Mouse (Mus musculus): ENCODE measurements around the gene Smc2. TPM values are rescaled to one million over a fixed set of nuclear protein-coding genes. Genes with fewer than 3 reads are reported as not detected.
A peak's percentile ranks its signal among the peaks of the same experiment; 100 is the strongest.
"Not testable (repeated sequence)": the region's sequence is repeated elsewhere in the genome, so short reads cannot be mapped to it uniquely, and the experiment has no call there.

Gene Smc2
- polyA plus RNA-seq (2012; rRNA removed), result 0.84 and 1.1 TPM in 2 replicates

DNA sequence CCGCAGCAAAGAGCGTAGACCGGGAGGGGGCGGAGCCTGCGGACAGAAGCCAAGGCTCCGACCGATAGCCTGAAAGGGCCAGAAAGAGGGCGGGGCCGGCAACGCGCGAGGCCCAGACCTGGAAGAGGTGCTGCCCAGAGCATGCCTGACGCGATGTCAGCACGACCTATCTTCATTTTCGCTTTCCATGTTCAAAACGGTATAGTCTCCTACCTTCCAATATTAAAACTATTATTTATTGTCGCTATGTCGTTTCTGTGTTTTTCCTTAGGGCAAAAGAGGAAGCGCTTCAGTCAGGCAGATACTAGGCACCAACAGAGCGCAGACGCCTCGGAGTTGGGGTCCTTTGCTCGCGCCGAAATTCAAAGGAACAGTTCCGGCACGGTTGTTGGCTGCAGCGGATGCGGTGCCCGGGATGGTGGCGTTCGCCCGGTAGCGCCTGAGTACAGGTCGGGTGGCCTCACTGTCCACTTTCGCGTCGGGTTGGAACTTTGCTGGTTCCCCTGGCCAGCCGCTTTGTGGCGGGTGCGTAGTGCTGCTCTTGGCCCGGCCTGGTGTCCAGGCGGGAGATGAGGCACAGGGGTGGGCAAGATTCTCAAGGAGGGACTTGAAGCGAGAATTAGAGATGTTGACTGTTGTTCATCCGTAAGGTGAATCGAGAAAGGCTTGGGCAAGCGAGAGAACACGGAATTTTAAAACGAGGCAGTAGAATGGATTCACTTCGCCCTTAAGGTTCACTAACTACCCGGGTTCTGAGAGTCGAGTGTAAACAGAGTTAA is at the start of gene Smc2:
Gene Smc2 (plus strand): TSS at position 358 of the 779 bp plus-strand sequence.
- WGBS, result under 1% methylated on average over 53 of the region's 53 CpGs
- H3K4me3 ChIP-seq (ENCODE audit: insufficient read depth, low read depth, low read length), result peak within 1 kb of the TSS; percentile 66
- DNase-seq, result peak; percentile 96
- no peaks in the 10 kb centered on the region for H3K36me3 ChIP-seq (ENCODE audit: control insufficient read depth, insufficient read depth, low read length)
- H3K27ac ChIP-seq (ENCODE audit: insufficient read depth, low read depth, low read length), result peak within 1 kb of the TSS; percentile 92
- no peaks in the 10 kb centered on the region for H3K27me3 ChIP-seq (replicated peaks; ENCODE audit: control insufficient read depth, insufficient read depth, low read length)
- peaks cover 4% of the 10 kb centered on the region; the same call in 1 of the 2 replicates for H3K4me1 ChIP-seq (ENCODE audit: control insufficient read depth, insufficient read depth, low read length)
- TF ChIP-seq CTCF (conservative IDR thresholded peaks at IDR 0.05; ENCODE audit: insufficient read depth, insufficient read length, low read depth, low read length) (no peak), POLR2A (IDR thresholded peaks at IDR 0.05; ENCODE audit: low read depth, low read length) (no peak)

GRCm38 (mm10) chr4:52411587-52411986 is 27.5 kb upstream of the Smc2 start:
- TF ChIP-seq POLR2A (IDR thresholded peaks at IDR 0.05; ENCODE audit: low read depth, low read length), result no peak
- no peak for TF ChIP-seq CTCF (conservative IDR thresholded peaks at IDR 0.05; ENCODE audit: insufficient read depth, insufficient read length, low read depth, low read length)
- no peak overlapping the region for H3K4me3 ChIP-seq (ENCODE audit: insufficient read depth, low read depth, low read length)
- H3K4me1 ChIP-seq (ENCODE audit: control insufficient read depth, insufficient read depth, low read length), result no peaks in the 10 kb centered on the region
- WGBS, result 84% methylated on average over 2 of the region's 2 CpGs
- no peak overlapping the region for H3K27ac ChIP-seq (ENCODE audit: insufficient read depth, low read depth, low read length)
- no peak for DNase-seq
- no peaks in the 10 kb centered on the region for H3K36me3 ChIP-seq (ENCODE audit: control insufficient read depth, insufficient read depth, low read length)
- H3K27me3 ChIP-seq (replicated peaks; ENCODE audit: control insufficient read depth, insufficient read depth, low read length), result no peaks in the 10 kb centered on the region

DNA sequence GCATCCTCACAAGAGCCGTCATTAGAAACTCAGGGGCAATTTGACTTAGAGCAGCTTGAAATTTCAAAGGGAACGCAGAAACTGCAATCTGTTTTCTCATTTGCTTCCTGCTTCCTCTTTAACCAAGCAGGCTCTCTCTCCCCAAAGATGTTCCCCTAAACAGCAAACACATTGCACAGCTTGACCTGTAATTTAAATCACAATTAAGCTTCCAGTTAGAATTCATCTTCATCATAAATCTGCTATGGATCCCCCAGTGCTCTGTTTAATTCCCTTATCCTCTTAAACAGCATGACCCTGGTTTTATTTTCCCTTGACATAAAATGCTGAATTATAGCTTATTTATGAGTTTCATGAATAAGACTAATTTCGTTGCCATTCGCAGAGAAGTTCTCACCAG is 15.4 kb upstream of the Smc2 start:
- TF ChIP-seq POLR2A (IDR thresholded peaks at IDR 0.05; ENCODE audit: low read depth, low read length) (no peak), CTCF (conservative IDR thresholded peaks at IDR 0.05; ENCODE audit: insufficient read depth, insufficient read length, low read depth, low read length) (no peak)
- H3K4me1 ChIP-seq (ENCODE audit: control insufficient read depth, insufficient read depth, low read length), result no peaks in the 10 kb centered on the region
- H3K27ac ChIP-seq (ENCODE audit: insufficient read depth, low read depth, low read length), result no peak overlapping the region
- 42% methylated on average over 4 of the region's 4 CpGs for whole genome bisulfite sequencing
- no peak for DNase-seq
- H3K27me3 ChIP-seq (replicated peaks; ENCODE audit: control insufficient read depth, insufficient read depth, low read length), result no peaks in the 10 kb centered on the region
- H3K4me3 ChIP-seq (ENCODE audit: insufficient read depth, low read depth, low read length), result no peak overlapping the region
- no peaks in the 10 kb centered on the region for H3K36me3 ChIP-seq (ENCODE audit: control insufficient read depth, insufficient read depth, low read length)

DNA sequence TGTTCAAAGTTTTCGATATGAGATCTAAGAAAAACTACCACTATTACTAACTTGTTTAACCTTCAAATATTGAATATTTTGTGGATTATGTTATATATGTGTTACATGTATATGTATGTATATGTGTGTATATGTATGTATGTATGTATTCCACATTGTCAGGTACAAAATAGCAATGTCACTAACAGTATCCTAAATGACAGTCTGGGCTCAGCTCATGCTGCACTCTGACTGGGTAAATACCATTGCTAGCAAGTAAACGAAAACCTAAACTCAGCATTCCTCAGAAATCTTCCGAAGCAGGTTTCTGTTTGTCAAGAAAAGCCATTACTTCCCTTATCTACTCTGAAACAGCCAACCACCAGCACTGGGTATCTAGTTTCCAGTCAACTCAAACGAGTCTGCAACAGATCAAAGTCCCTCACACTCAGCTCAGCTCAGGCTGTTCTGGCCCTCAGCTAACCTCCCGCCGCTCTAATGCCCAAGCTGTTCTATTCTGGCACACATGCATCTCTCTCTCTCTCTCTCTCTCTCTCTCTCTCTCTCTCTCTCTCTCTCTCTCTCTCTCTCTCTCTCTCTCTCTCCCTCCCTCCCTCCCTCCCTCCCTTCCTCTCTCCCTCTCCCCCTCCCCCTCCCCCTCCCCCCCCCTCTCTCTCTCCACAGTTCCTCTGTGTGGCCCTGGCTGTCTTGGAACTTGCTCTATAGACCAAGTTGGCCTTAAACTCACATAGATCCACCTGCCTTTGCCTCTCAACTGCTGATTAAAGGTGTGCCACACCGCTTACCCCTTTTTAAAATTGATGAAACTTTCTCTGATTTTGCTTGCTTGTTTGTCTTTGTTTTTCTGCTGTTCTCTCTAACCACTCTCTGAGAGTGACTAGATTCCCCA is 9.5 kb upstream of the Smc2 start:
- Histone ChIP-seq H3K36me3 (ENCODE audit: control insufficient read depth, insufficient read depth, low read length) (no peaks in the 10 kb centered on the region), H3K27ac (ENCODE audit: insufficient read depth, low read depth, low read length) (no peak overlapping the region), H3K27me3 (replicated peaks; ENCODE audit: control insufficient read depth, insufficient read depth, low read length) (no peaks in the 10 kb centered on the region; the same call in 1 of the 2 replicates), H3K4me1 (ENCODE audit: control insufficient read depth, insufficient read depth, low read length) (no peaks in the 10 kb centered on the region; the same call in 1 of the 2 replicates), H3K4me3 (ENCODE audit: insufficient read depth, low read depth, low read length) (no peak overlapping the region)
- DNase-seq, result peak; percentile 51
- WGBS, result 33% methylated on average over 7 of the region's 7 CpGs
- TF ChIP-seq CTCF (conservative IDR thresholded peaks at IDR 0.05; ENCODE audit: insufficient read depth, insufficient read length, low read depth, low read length) (no peak), POLR2A (IDR thresholded peaks at IDR 0.05; ENCODE audit: low read depth, low read length) (no peak)

- H3K27ac ChIP-seq (ENCODE audit: insufficient read depth, low read depth, low read length); H3K27me3 ChIP-seq (replicated peaks; ENCODE audit: control insufficient read depth, insufficient read depth, low read length); DNase-seq; H3K4me3 ChIP-seq (ENCODE audit: insufficient read depth, low read depth, low read length); H3K4me1 ChIP-seq (ENCODE audit: control insufficient read depth, insufficient read depth, low read length); H3K36me3 ChIP-seq (ENCODE audit: control insufficient read depth, insufficient read depth, low read length): not testable (repeated sequence)
- WGBS, result 95% methylated on average over 2 of the region's 2 CpGs
Measured at GRCm38 (mm10) chr4:52435551-52435950, 3.5 kb upstream of the Smc2 start.

GRCm38 (mm10) chr4:52438371-52438885 is 615 bp upstream of the Smc2 start:
- Histone ChIP-seq H3K36me3 (ENCODE audit: control insufficient read depth, insufficient read depth, low read length) (no peaks in the 10 kb centered on the region), H3K4me1 (ENCODE audit: control insufficient read depth, insufficient read depth, low read length) (peaks cover 4% of the 10 kb centered on the region; the same call in 1 of the 2 replicates), H3K27me3 (replicated peaks; ENCODE audit: control insufficient read depth, insufficient read depth, low read length) (no peaks in the 10 kb centered on the region), H3K4me3 (ENCODE audit: insufficient read depth, low read depth, low read length) (peak overlapping the region; percentile 59), H3K27ac (ENCODE audit: insufficient read depth, low read depth, low read length) (no peak overlapping the region; the same call in 1 of the 2 replicates)
- no peak for DNase-seq
- 2% methylated on average over 20 of the region's 20 CpGs for WGBS
- no peak for TF ChIP-seq CTCF (conservative IDR thresholded peaks at IDR 0.05; ENCODE audit: insufficient read depth, insufficient read length, low read depth, low read length)
- no peak for TF ChIP-seq POLR2A (IDR thresholded peaks at IDR 0.05; ENCODE audit: low read depth, low read length)

- no peak overlapping the region for H3K4me3 ChIP-seq (ENCODE audit: insufficient read depth, low read depth, low read length)
- H3K27me3 ChIP-seq (replicated peaks; ENCODE audit: control insufficient read depth, insufficient read depth, low read length), result no peaks in the 10 kb centered on the region
- no peak overlapping the region for H3K27ac ChIP-seq (ENCODE audit: insufficient read depth, low read depth, low read length)
- TF ChIP-seq POLR2A (IDR thresholded peaks at IDR 0.05; ENCODE audit: low read depth, low read length) (no peak), CTCF (conservative IDR thresholded peaks at IDR 0.05; ENCODE audit: insufficient read depth, insufficient read length, low read depth, low read length) (peak; percentile 58)
- 97% methylated on average over 1 of the region's 1 CpGs for WGBS
- no peaks in the 10 kb centered on the region for H3K36me3 ChIP-seq (ENCODE audit: control insufficient read depth, insufficient read depth, low read length)
- H3K4me1 ChIP-seq (ENCODE audit: control insufficient read depth, insufficient read depth, low read length), result no peaks in the 10 kb centered on the region
- DNase-seq, result no peak
Measured at GRCm38 (mm10) chr4:52459726-52460125, 20.7 kb downstream of the Smc2 start.
